Mouse (Mus musculus) CH12.LX (cell line): Measurements from ENCODE around the gene Serpinb1c.

Source experiments
- CTCF ChIP-seq, 2 experiments: IDR thresholded peaks in 1 of 2; conservative IDR thresholded peaks in 1 of 2; 2 replicates each; pipeline ENCODE4 v1.5.1; 2011 to 2012; ENCODE audit warnings: low read depth in 2 of 2, low read length in 2 of 2, improper control_type of control experiment in 1 of 2, inconsistent platforms in 1 of 2, mild to moderate bottlenecking in 1 of 2, moderate library complexity in 1 of 2
- KAT2A ChIP-seq: IDR thresholded peaks from 2 replicates; pipeline ENCODE4 v1.6.1; 2012; ENCODE audit warnings: low read length, improper control_type of control experiment, inconsistent platforms; ENCODE audit not compliant: insufficient replicate concordance
- MEF2A ChIP-seq: IDR thresholded peaks from 2 replicates; pipeline ENCODE4 v1.6.1; 2014; ENCODE audit warnings: low read depth, mild to moderate bottlenecking, inconsistent platforms, low read length, improper control_type of control experiment, borderline replicate concordance
- MXI1 ChIP-seq: IDR thresholded peaks from 2 replicates; pipeline ENCODE4 v1.6.1; 2011; ENCODE audit warnings: mild to moderate bottlenecking, low read depth, low read length, improper control_type of control experiment
- MYC ChIP-seq: IDR thresholded peaks from 2 replicates; pipeline ENCODE4 v1.6.1; 2011; ENCODE audit warnings: low read depth, mild to moderate bottlenecking, improper control_type of control experiment, low read length
- NRF1 ChIP-seq: IDR thresholded peaks from 2 replicates; pipeline ENCODE4 v1.6.1; 2014; ENCODE audit warnings: low read depth, mild to moderate bottlenecking, inconsistent platforms, low read length, improper control_type of control experiment, moderate library complexity
- POLR2A ChIP-seq: IDR thresholded peaks from 2 replicates; pipeline ENCODE4 v1.6.1; 2011; ENCODE audit warnings: low read depth, mild to moderate bottlenecking, improper control_type of control experiment, low read length
- SIN3A ChIP-seq: IDR thresholded peaks from 2 replicates; pipeline ENCODE4 v1.6.1; 2012; ENCODE audit warnings: low read length, improper control_type of control experiment, inconsistent platforms
- TBP ChIP-seq: conservative IDR thresholded peaks from 2 replicates; pipeline ENCODE4 v1.6.1; 2011; ENCODE audit warnings: low read depth, low read length, improper control_type of control experiment
- TCF12 ChIP-seq: IDR thresholded peaks from 2 replicates; pipeline ENCODE4 v1.6.1; 2014; ENCODE audit warnings: low read depth, mild to moderate bottlenecking, inconsistent platforms, low read length, improper control_type of control experiment
- USF2 ChIP-seq: conservative IDR thresholded peaks from 2 replicates; pipeline ENCODE4 v1.6.1; 2011; ENCODE audit warnings: low read depth, low read length, improper control_type of control experiment
- ZC3H11A ChIP-seq: IDR thresholded peaks from 2 replicates; pipeline ENCODE4 v1.6.1; 2012; ENCODE audit warnings: low read depth, mild to moderate bottlenecking, inconsistent platforms, low read length, improper control_type of control experiment
- ZMIZ1 ChIP-seq: IDR thresholded peaks from 2 replicates; pipeline ENCODE4 v1.6.1; 2012; ENCODE audit warnings: low read depth, mild to moderate bottlenecking, inconsistent platforms, low read length, improper control_type of control experiment
- ZNF384 ChIP-seq: IDR thresholded peaks from 2 replicates; pipeline ENCODE4 v1.6.1; 2012; ENCODE audit warnings: low read depth, low read length, improper control_type of control experiment, inconsistent platforms

DNA sequence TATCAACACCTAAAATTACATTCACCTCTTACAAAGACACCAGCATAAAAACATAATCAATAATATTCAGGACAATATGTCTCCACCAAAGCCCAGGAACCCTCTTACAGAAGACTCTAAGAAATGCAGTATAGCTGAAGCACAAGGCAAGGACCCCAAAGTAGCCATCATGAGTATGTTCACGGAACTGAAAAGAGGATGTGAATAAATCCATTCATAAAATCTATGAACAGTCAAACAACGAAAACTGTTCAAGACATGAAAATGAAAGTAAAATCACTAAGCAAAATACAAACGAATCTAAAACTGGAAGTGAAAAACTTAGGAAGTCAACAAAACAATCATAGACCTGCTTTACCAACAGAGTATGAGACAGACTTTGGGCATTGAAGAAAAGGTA is 10.2 kb upstream of the Serpinb1c start:
- no peak for TF ChIP-seq TBP
- TF ChIP-seq ZNF384: 0 out of 2 replicates have a peak, but pooled peaks have one; percentile 23
- TF ChIP-seq POLR2A: no peak
- no peak for TF ChIP-seq SIN3A
- TF ChIP-seq ZC3H11A: no peak
- no peak for TF ChIP-seq CTCF (conservative IDR thresholded peaks at IDR 0.05 in 1 of 2, IDR thresholded peaks at IDR 0.05 in 1 of 2; ENCODE audit: low read depth in 2 of 2, low read length in 2 of 2)
- TF ChIP-seq MEF2A: peak; percentile 72; the same call in 1 of the 2 replicates
- no peak for TF ChIP-seq MYC
- 0 out of 2 replicates have a peak, but pooled peaks have one; percentile 29 for TF ChIP-seq KAT2A
- peak; percentile 38; the same call in 1 of the 2 replicates for TF ChIP-seq TCF12
- TF ChIP-seq MXI1: no peak
- no peak for TF ChIP-seq ZMIZ1
- TF ChIP-seq NRF1: no peak
- no peak for TF ChIP-seq USF2
